1 mouse cellular context compared by ENCODE assay signal in genomic region chr13:38079366-38079765, GRCm38 (mm10).
TF ChIP-seq lines count a peak whose summit lies in the region.

No protein-coding gene starts in this region.

TF ChIP-seq in ES-E14, 5 proteins besides CTCF, POLR2A, EP300 and RAD21 (continued from another document):
- TF ChIP-seq ZNF384 (IDR thresholded peaks at IDR 0.05; ENCODE audit: low read depth, low read length) (no peak), HCFC1 (IDR thresholded peaks at IDR 0.05; ENCODE audit: borderline replicate concordance, insufficient read depth, low read length) (no peak)
